Mouse (Mus musculus) kidney, postnatal 0 days (tissue): ENCODE data around the gene Olfr1065. TPM values are rescaled to one million over a fixed set of nuclear protein-coding genes. Genes with fewer than 3 reads are reported as not detected.

Experiments
- ATAC-seq: fragments of 200-750 bp; cut with Nextera tagmentation; replicated peaks from 2 replicates; pipeline ENCODE4 v1.8.0; 2017; ENCODE audit warnings: low read depth, moderate number of reproducible peaks, moderate TSS enrichment, moderate library complexity; ENCODE audit not compliant: low FRiP score
- DNase-seq: peaks from one replicate; pipeline ENCODE4 v3.0.0-alpha.2; 2016; ENCODE audit warnings: low spot score
- H3K27ac ChIP-seq: fragments of 300-500 bp; sonication (generic); 2 replicates; pipeline ENCODE4 v1.5.1; 2014; ENCODE audit warnings: mild to moderate bottlenecking
- H3K27me3 ChIP-seq: fragments of 300-500 bp; sonication (generic); 2 replicates; pipeline ENCODE4 v1.6.1; 2014; ENCODE audit warnings: low read length, mixed read lengths; ENCODE audit not compliant: insufficient read depth
- H3K36me3 ChIP-seq: fragments of 300-500 bp; sonication (generic); 2 replicates; pipeline ENCODE4 v1.6.1; 2014; ENCODE audit warnings: low read length, mixed read lengths; ENCODE audit not compliant: insufficient read depth
- H3K4me1 ChIP-seq: fragments of 300-500 bp; sonication (generic); replicated peaks from 2 replicates; pipeline ENCODE4 v1.6.1; 2014; ENCODE audit warnings: antibody characterized with exemption, low read length, mixed read lengths; ENCODE audit not compliant: insufficient read depth
- H3K4me2 ChIP-seq: fragments of 300-500 bp; sonication (generic); 2 replicates; pipeline ENCODE4 v1.6.1; 2014; ENCODE audit warnings: mild to moderate bottlenecking, low read length, moderate library complexity, mixed read lengths
- H3K4me3 ChIP-seq: fragments of 300-500 bp; sonication (generic); replicated peaks from 2 replicates; pipeline ENCODE4 v1.5.1; 2014; ENCODE audit warnings: low read depth, low read length
- H3K9ac ChIP-seq: fragments of 300-500 bp; sonication (generic); 2 replicates; pipeline ENCODE4 v1.6.1; 2014; ENCODE audit warnings: low read depth, low read length
- H3K9me3 ChIP-seq: fragments of 300-500 bp; sonication (generic); replicated peaks from 2 replicates; pipeline ENCODE4 v1.6.1; 2016; ENCODE audit warnings: low read length, inconsistent platforms, mixed read lengths
- CTCF ChIP-seq: IDR thresholded peaks from 2 replicates; pipeline ENCODE4 v1.5.1; 2016; ENCODE audit warnings: antibody characterized with exemption, low read depth, mild to moderate bottlenecking, moderate library complexity
- WGBS: fragments of 180-500 bp; shearing (Covaris S2); extraction: QIAGEN DNeasy Blood & Tissue Kit; methylation state at CpG from one replicate; pipeline ENCODE4 v1.1.7; 2014; 5-methylcytosine and 5-hydroxymethylcytosine counted together
- polyA plus RNA-seq: library from polyadenylated mRNA; unstranded; fragments of >200 nt; fragmentation: Nextera tagmentation; extraction: Ambion mirVana; gene quantifications from 2 replicates; pipeline ENCODE4 v1.2.1, GENCODE M21; 2015

The Olfr1065 gene
- polyA plus RNA-seq, 1 experiment from 2014 or later: not detected

GRCm38 (mm10) chr2:86413950-86414349 lies 36.4 kb downstream of the Olfr1065 start, which contains the start of gene Olfr1061:
TSS of gene Olfr1061 (minus strand) at chr2:86414050.
- ATAC-seq (no peak), DNase-seq (no peak)
- H3K36me3 ChIP-seq: no peaks in the 10 kb centered on the region
- 79% methylated on average over 1 of the region's 1 CpGs for WGBS
- no peaks in the 10 kb centered on the region for H3K27me3 ChIP-seq
- no peak for TF ChIP-seq CTCF
- no peak within 1 kb of the TSS for H3K9ac ChIP-seq
- H3K4me3 ChIP-seq: no peak within 1 kb of the TSS
- no peak within 1 kb of the TSS for H3K27ac ChIP-seq
- H3K4me2 ChIP-seq: no peak within 1 kb of the TSS
- H3K4me1 ChIP-seq: no peaks in the 10 kb centered on the region
- H3K9me3 ChIP-seq: no peaks in the 10 kb centered on the region

- Histone ChIP-seq H3K27me3 (no peaks in the 10 kb centered on the region), H3K4me3 (no peak overlapping the region), H3K36me3 (no peaks in the 10 kb centered on the region), H3K4me2 (no peak overlapping the region), H3K9me3 (no peaks in the 10 kb centered on the region), H3K27ac (no peak overlapping the region), H3K9ac (no peak overlapping the region), H3K4me1 (no peaks in the 10 kb centered on the region)
- no peak; the same call in 1 of the 2 replicates for ATAC-seq
- no peak for DNase-seq
- no peak for TF ChIP-seq CTCF
- 83% methylated on average over 2 of the region's 2 CpGs for WGBS
Observed at GRCm38 (mm10) chr2:86395114-86395513, 55.3 kb downstream of the Olfr1065 start.

Other genes starting within 250 kb of the Olfr1065 start
- gene Olfr1045, start 247.6 kb downstream of the Olfr1065 start, polyA plus RNA-seq: not detected in 2 replicates
- not detected in 2 replicates for gene Olfr1046, start 231.3 kb downstream of the Olfr1065 start, polyA plus RNA-seq
- gene Olfr1047, start 219.2 kb downstream of the Olfr1065 start, polyA plus RNA-seq: not detected in 2 replicates
- gene Olfr1048, start 210.3 kb downstream of the Olfr1065 start, polyA plus RNA-seq: not detected in 2 replicates
- gene Olfr1049, start 192.3 kb downstream of the Olfr1065 start, polyA plus RNA-seq: not detected in 2 replicates
- gene Olfr1051, start 171.5 kb downstream of the Olfr1065 start, polyA plus RNA-seq: not detected in 2 replicates
- gene Olfr1052, start 158.1 kb downstream of the Olfr1065 start, polyA plus RNA-seq: not detected in 2 replicates
- not detected in 2 replicates for gene Olfr1053, start 135.3 kb downstream of the Olfr1065 start, polyA plus RNA-seq
- gene Olfr1054, start 115.2 kb downstream of the Olfr1065 start, polyA plus RNA-seq: not detected in 2 replicates
- gene Olfr1055, start 100.3 kb downstream of the Olfr1065 start, polyA plus RNA-seq: not detected in 2 replicates
- gene Olfr1056, start 88.1 kb downstream of the Olfr1065 start, polyA plus RNA-seq: not detected in 2 replicates
- gene Olfr1057, start 72.2 kb downstream of the Olfr1065 start, polyA plus RNA-seq: not detected in 2 replicates
- gene Olfr1058, start 62.0 kb downstream of the Olfr1065 start, polyA plus RNA-seq: not detected in 2 replicates
- not detected in 2 replicates for gene Olfr1061, start 36.5 kb downstream of the Olfr1065 start, polyA plus RNA-seq
- gene Olfr1062, start 23.8 kb downstream of the Olfr1065 start, polyA plus RNA-seq: not detected in 2 replicates
- gene Olfr1066, start 5.7 kb upstream of the Olfr1065 start, polyA plus RNA-seq: not detected in 2 replicates
- not detected in 2 replicates for gene Olfr228, start 36.8 kb upstream of the Olfr1065 start, polyA plus RNA-seq
- gene Olfr1076, start 57.9 kb upstream of the Olfr1065 start, polyA plus RNA-seq: not detected in 2 replicates
- not detected in 2 replicates for gene Olfr1079, start 91.9 kb upstream of the Olfr1065 start, polyA plus RNA-seq
- not detected in 2 replicates for gene Olfr1080, start 107.6 kb upstream of the Olfr1065 start, polyA plus RNA-seq
- not detected in 2 replicates for gene Olfr1082, start 148.4 kb upstream of the Olfr1065 start, polyA plus RNA-seq
- gene Olfr1084, start 189.1 kb upstream of the Olfr1065 start, polyA plus RNA-seq: not detected in 2 replicates
- not detected in 2 replicates for gene Olfr1085, start 211.4 kb upstream of the Olfr1065 start, polyA plus RNA-seq
- not detected in 2 replicates for gene Olfr1086, start 229.5 kb upstream of the Olfr1065 start, polyA plus RNA-seq
- gene Olfr1087, start 247.8 kb upstream of the Olfr1065 start, polyA plus RNA-seq: not detected in 2 replicates